9 mouse cellular contexts compared by ENCODE assay signal in genomic region chr16:91452363-91452896, GRCm38 (mm10). TPM values are rescaled to one million over a fixed set of nuclear protein-coding genes. Genes with fewer than 3 reads are reported as not detected.
DNase-seq lines count a peak whose midpoint lies in the region; TF ChIP-seq lines count a peak whose summit lies in the region.
"Had no signal": no experiment of that assay in that cellular context is flagged by ENCODE, and none has a peak within 500 bp of the region (broad histone marks: within the 10 kb centered on the region; RNA-seq: fewer than 3 reads in every experiment).

No protein-coding gene starts in this region.

- no peak for TF ChIP-seq POLR2A in thymus, adult 2 months (IDR thresholded peaks at IDR 0.05; ENCODE audit: control insufficient read depth, extremely low read depth, insufficient read depth, low read length, poor library complexity)

- no peak overlapping the region for H3K4me3 ChIP-seq in thymus, adult 2 months (ENCODE audit: control insufficient read depth, insufficient read depth, low read length)
- H3K4me3 ChIP-seq: hindbrain, embryonic 10.5 days; midbrain, embryonic 12.5 days had no signal

- WGBS in thymus, adult 2 months = 9% methylated on average over 6 of the region's 6 CpGs

- peak overlapping the region; percentile 63 for H3K27ac ChIP-seq in thymus, adult 2 months (ENCODE audit: control insufficient read depth, insufficient read depth, low read length)
- H3K27ac ChIP-seq: hindbrain, embryonic 10.5 days; midbrain, embryonic 12.5 days had no signal

- H3K27me3 ChIP-seq in thymus, adult 2 months (ENCODE audit: control insufficient read depth, insufficient read depth, low read length) = no peaks in the 10 kb centered on the region
- H3K27me3 ChIP-seq: midbrain, embryonic 12.5 days had no signal

- no peak for DNase-seq in thymus, adult 2 months
- no peak for DNase-seq in thymus, postnatal 10 days (ENCODE audit: low spot score in 2 of 2)
- peak; percentile 19 for DNase-seq in fat pad, adult 2 months (ENCODE audit: extremely low read depth, low read depth, low spot score)
- DNase-seq in lung, adult 18-20 months = peak; percentile 42 to 82
- DNase-seq in urinary bladder, postnatal 36 days (ENCODE audit: low spot score in 2 of 2) = no peak
- DNase-seq in left cerebral cortex, adult 8-10 months (ENCODE audit: low spot score in 2 of 2) = no peak
- DNase-seq in ovary, postnatal 36 days (ENCODE audit: low spot score) = no peak

- TF ChIP-seq CTCF in thymus, adult 2 months (IDR thresholded peaks at IDR 0.05; ENCODE audit: borderline replicate concordance, control insufficient read depth, extremely low read depth, insufficient read depth, low read length, poor library complexity) = no peak

- no peaks in the 10 kb centered on the region for H3K36me3 ChIP-seq in thymus, adult 2 months (ENCODE audit: control insufficient read depth, insufficient read depth, low read length)
- H3K36me3 ChIP-seq: hindbrain, embryonic 10.5 days; midbrain, embryonic 12.5 days had no signal

- peaks cover 55% of the 10 kb centered on the region for H3K4me1 ChIP-seq in thymus, adult 2 months (replicated peaks; ENCODE audit: control insufficient read depth, insufficient read depth, low read length)
- H3K4me1 ChIP-seq: midbrain, embryonic 12.5 days had no signal

RNA-seq across cellular contexts. Expression of gene Ifnar1, which starts 32.6 kb away (rescaled TPM):
- polyA plus RNA-seq in thymus, adult 2 months (2012; rRNA removed) = 47.0 and 49.1 TPM in 2 replicates
- total RNA-seq in left cerebral cortex, adult 8-10 months (2022) = 10 to 100 TPM; 45.4 to 56.2 (median 49.8) TPM

RNA-seq across cellular contexts. Expression of gene Il10rb, which starts 46.5 kb away (rescaled TPM):
- polyA plus RNA-seq in thymus, adult 2 months (2012; rRNA removed) = 28.5 and 35.6 TPM in 2 replicates
- total RNA-seq in left cerebral cortex, adult 8-10 months (2022) = 10 to 100 TPM; 10.9 to 14.4 (median 11.8) TPM

Comparison
In these comparisons a context has a peak if more than half of its experiments do, and no peak if none do; other contexts are left out.
1. DNase-seq: peak in fat pad, adult 2 months (single experiment) and lung, adult 18-20 months (2 of 2); none in thymus, adult 2 months (single experiment), thymus, postnatal 10 days (0 of 2), urinary bladder, postnatal 36 days (0 of 2), left cerebral cortex, adult 8-10 months (0 of 2) and ovary, postnatal 36 days (single experiment).